Mouse (Mus musculus): ENCODE measurements at regions not wholly inside any gene's neighbourhood (a gene's known extent, or its start where the extent isn't known, plus 50 kb on each side); places are given as distances from the start of the nearest gene placed in this dataset.
A peak's percentile ranks its signal among the peaks of the same experiment; 100 is the strongest.
"Not testable (repeated sequence)": the region's sequence is repeated elsewhere in the genome, so short reads cannot be mapped to it uniquely, and the experiment has no call there.

DNA sequence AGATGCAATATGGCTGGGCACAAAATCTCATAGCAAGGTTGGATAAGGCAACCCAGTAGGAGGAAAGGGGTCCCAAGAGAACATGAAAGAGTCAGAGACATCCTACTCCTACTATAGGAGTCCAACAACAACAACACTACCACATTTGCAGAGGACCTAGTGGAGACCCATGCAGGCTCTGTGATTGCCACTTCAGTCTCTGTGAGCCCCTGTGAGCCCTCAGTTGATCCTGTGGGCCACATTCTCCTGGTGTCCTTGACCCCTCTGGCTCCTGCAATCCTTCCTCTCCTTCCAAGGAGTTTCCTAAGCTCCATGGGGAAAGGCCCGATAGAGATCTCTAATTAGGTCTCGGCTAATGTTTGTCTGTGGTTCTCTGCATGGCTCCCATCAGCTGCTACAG is 72.3 kb upstream of the Sh3gl3 start:
- Histone ChIP-seq H3K9me3 (no peaks in the 10 kb centered on the region), H3K27ac (replicated peaks) (no peak overlapping the region), H3K4me1 (no peaks in the 10 kb centered on the region), H3K4me3 (no peak overlapping the region), H3K36me3 (replicated peaks) (no peaks in the 10 kb centered on the region), H3K27me3 (replicated peaks; ENCODE audit: low read depth, poor library complexity, severe bottlenecking) (no peaks in the 10 kb centered on the region)
- DNase-seq (ENCODE audit: low spot score), result no peak
- 88% methylated on average over 2 of the region's 2 CpGs for WGBS

DNA sequence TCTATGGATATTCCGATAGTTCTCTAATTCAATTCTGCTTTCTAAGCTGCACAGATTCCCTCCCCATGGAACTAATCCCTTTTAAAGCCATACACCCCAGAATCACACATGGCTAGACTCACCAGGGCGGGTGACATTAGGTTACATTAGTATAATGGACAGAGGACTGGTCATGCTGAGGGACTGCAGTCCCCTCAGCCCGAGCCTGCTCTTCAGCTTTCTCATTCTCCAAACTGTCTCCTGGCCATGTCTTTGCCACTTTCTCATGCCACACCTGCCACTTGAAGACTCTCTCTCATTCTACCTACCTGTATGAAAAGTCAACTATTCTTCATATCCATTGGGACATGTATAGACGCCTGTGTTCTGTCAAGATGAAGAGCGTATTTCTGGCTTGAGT is 68.0 kb upstream of the Sh3gl3 start:
- Histone ChIP-seq H3K27ac (replicated peaks) (no peak overlapping the region), H3K4me1 (peaks cover 18% of the 10 kb centered on the region), H3K36me3 (replicated peaks) (no peaks in the 10 kb centered on the region), H3K27me3 (replicated peaks; ENCODE audit: low read depth, poor library complexity, severe bottlenecking) (no peaks in the 10 kb centered on the region), H3K9me3 (no peaks in the 10 kb centered on the region), H3K4me3 (no peak overlapping the region)
- 87% methylated on average over 5 of the region's 5 CpGs for WGBS
- DNase-seq (ENCODE audit: low spot score), result no peak

DNA sequence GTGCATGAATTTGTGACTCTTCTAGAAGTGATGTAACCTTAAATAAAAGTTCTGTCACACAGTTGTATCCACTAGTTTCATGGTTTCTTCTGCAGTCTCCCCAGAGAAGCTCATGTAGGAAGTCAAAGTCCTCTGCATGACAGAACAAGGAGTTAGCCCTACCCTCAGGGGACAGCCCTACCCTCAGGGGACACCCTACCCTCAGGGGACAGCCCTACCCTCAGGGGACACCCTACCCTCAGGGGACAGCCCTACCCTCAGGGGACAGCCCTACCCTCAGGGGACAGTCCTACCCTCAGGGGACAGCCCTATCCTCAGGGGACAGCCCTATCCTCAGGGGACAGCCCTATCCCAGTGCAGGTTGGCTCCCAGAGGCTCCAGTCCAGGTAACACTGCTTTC is 64.5 kb upstream of the Sh3gl3 start:
- H3K36me3 ChIP-seq (replicated peaks); H3K27me3 ChIP-seq (replicated peaks; ENCODE audit: low read depth, poor library complexity, severe bottlenecking); DNase-seq (ENCODE audit: low spot score); H3K9me3 ChIP-seq: not testable (repeated sequence)
- H3K27ac ChIP-seq (replicated peaks), result peak overlapping the region; percentile 71
- H3K4me3 ChIP-seq, result peak overlapping the region; percentile 8; the same call in 1 of the 2 replicates
- peaks cover 30% of the 10 kb centered on the region for H3K4me1 ChIP-seq

DNA sequence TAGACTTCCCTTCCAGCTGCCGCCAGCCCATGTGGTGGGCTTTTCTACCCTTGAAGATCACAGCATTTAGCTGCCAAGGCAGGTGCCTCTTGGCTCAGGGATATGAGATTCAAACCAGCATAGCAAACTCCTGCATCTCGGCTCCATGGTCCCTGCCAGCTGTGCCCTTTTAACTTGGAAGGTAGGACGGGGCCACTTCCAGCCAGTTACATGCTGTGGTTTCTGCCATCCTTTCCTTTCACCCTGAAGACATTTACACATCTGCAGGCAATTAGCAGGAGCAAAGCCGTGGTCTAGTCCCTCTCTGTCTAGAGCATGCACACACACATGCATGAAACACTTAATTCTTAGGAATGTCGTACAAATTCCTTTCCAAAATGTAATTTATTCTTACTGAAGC is 64.1 kb upstream of the Sh3gl3 start:
- H3K36me3 ChIP-seq (replicated peaks), result no peaks in the 10 kb centered on the region
- no peaks in the 10 kb centered on the region for H3K27me3 ChIP-seq (replicated peaks; ENCODE audit: low read depth, poor library complexity, severe bottlenecking)
- peak overlapping the region; percentile 71 for H3K27ac ChIP-seq (replicated peaks)
- H3K4me3 ChIP-seq, result peak overlapping the region; percentile 8; the same call in 1 of the 2 replicates
- H3K4me1 ChIP-seq, result peaks cover 31% of the 10 kb centered on the region
- DNase-seq (ENCODE audit: low spot score), result peak; percentile 74
- WGBS, result 32% methylated on average over 5 of the region's 5 CpGs
- no peaks in the 10 kb centered on the region for H3K9me3 ChIP-seq

DNA sequence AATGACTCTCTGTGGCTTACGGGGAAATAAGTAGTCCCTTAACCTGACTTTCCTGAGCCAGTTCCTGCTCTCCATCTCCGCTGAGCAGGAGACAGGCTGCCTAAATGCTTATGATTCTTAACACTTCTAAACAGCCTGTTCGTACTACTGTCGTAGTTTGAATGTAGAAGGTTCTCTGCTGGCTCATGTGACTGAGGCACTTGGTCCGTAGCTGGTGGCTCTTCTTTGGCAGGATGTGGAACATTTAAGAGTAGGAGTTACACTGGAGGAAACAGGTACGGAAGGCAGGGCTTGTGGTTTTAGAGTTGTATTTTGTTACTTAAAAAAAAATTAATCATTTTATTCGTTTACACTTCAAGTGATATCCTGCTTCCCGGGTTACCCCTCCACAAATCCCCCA is 63.7 kb upstream of the Sh3gl3 start:
- no peaks in the 10 kb centered on the region for H3K27me3 ChIP-seq (replicated peaks; ENCODE audit: low read depth, poor library complexity, severe bottlenecking)
- H3K4me3 ChIP-seq, result no peak overlapping the region
- H3K27ac ChIP-seq (replicated peaks), result peak overlapping the region; percentile 63
- peaks cover 35% of the 10 kb centered on the region for H3K4me1 ChIP-seq
- 57% methylated on average over 8 of the region's 8 CpGs for WGBS
- DNase-seq (ENCODE audit: low spot score), result no peak
- no peaks in the 10 kb centered on the region for H3K36me3 ChIP-seq (replicated peaks)
- H3K9me3 ChIP-seq, result no peaks in the 10 kb centered on the region

DNA sequence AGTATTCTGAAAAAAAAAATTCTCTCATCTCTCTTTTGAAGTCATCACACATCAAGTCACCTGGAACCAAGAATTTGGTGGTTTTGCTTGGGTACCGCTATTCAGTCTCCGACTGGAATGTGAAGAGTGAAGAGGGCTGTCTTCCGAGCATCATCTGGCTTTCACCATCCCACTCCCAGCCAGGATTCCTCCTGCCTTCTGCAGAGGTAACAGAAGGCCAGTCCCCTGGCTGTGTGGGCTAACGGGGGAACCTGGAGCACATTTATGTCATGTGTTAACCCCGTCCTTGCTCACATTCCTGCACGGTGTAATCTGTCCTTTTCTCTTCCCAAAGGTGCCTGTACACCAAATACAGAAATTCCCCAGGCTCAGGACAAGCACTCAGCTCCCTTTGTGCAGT is 61.6 kb upstream of the Sh3gl3 start:
- Histone ChIP-seq H3K9me3 (no peaks in the 10 kb centered on the region), H3K27ac (replicated peaks) (no peak overlapping the region; the same call in 1 of the 2 replicates), H3K4me1 (peaks cover 35% of the 10 kb centered on the region), H3K36me3 (replicated peaks) (no peaks in the 10 kb centered on the region), H3K4me3 (no peak overlapping the region), H3K27me3 (replicated peaks; ENCODE audit: low read depth, poor library complexity, severe bottlenecking) (no peaks in the 10 kb centered on the region)
- DNase-seq (ENCODE audit: low spot score), result peak; percentile 27
- WGBS, result 59% methylated on average over 6 of the region's 6 CpGs

DNA sequence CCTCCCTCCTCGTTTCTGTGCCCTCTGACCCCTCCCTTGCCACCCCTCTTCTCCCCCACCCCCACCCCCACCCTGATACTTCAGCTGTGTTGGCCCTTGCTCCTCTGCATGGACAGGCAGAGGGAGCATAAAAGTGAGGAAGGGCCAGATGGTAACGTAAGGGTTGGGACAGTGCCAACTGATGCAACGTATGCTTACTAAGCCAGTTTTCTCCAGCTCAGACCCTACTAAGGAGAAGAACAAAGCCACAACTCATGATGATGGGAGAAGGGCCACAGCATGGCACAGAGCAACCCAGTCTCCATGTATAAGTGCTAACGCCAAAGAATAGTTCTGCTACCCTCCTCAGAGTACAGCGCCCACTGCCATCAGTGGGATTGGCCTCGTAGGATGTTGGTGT is 58.0 kb upstream of the Sh3gl3 start:
- no peaks in the 10 kb centered on the region for H3K36me3 ChIP-seq (replicated peaks)
- H3K4me1 ChIP-seq, result peaks cover 17% of the 10 kb centered on the region
- WGBS, result 85% methylated on average over 6 of the region's 6 CpGs
- H3K27ac ChIP-seq (replicated peaks), result peak overlapping the region; percentile 40; the same call in 1 of the 2 replicates
- peaks cover 6% of the 10 kb centered on the region; the same call in 1 of the 2 replicates for H3K27me3 ChIP-seq (replicated peaks; ENCODE audit: low read depth, poor library complexity, severe bottlenecking)
- no peaks in the 10 kb centered on the region for H3K9me3 ChIP-seq
- no peak for DNase-seq (ENCODE audit: low spot score)
- no peak overlapping the region for H3K4me3 ChIP-seq

DNA sequence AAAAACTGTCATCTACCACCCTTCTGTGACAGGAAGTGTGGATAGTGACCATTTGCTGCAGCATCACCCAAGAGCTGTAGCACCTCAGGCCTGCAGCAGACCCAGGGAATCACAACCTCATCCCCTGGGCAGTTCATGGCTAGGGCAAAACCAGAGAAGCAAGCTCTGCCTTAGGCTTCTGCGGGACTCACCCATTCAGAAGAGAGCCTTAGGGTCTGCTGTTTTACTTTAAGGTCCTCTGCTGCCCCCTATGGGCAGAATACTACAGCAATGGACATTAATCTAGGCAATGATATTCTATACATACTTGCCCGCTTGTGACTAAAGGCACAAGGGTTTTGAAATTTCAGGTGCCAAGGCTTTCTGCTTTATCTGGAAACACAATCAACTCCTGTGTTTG is 54.4 kb upstream of the Sh3gl3 start:
- Histone ChIP-seq H3K27me3 (replicated peaks; ENCODE audit: low read depth, poor library complexity, severe bottlenecking) (peaks cover 6% of the 10 kb centered on the region; the same call in 1 of the 2 replicates), H3K36me3 (replicated peaks) (no peaks in the 10 kb centered on the region), H3K4me3 (no peak overlapping the region), H3K4me1 (peaks cover 5% of the 10 kb centered on the region), H3K27ac (replicated peaks) (no peak overlapping the region), H3K9me3 (no peaks in the 10 kb centered on the region)
- 17% methylated on average over 2 of the region's 2 CpGs for WGBS
- DNase-seq (ENCODE audit: low spot score), result peak; percentile 77

DNA sequence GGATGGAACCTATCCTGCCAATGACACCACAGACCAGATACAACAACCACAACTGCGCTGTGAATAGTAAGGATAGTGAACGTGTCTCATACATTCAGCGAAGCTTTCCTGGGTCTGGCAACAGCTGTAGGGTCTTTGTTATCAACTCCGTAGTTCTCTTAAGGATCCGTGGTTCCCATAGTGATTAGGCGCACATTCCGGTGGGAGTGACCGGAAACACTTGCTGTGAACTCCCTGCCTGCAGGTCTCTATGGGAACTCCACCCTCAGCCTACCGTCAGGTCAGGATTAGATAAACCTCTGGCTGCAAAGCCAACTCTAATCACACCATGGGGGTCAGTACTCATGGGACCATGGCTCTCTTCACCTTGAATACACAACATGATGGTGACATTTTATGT is 53.8 kb upstream of the Sh3gl3 start:
- no peak overlapping the region for H3K4me3 ChIP-seq
- WGBS, result 60% methylated on average over 9 of the region's 9 CpGs
- peaks cover 6% of the 10 kb centered on the region; the same call in 1 of the 2 replicates for H3K27me3 ChIP-seq (replicated peaks; ENCODE audit: low read depth, poor library complexity, severe bottlenecking)
- DNase-seq (ENCODE audit: low spot score), result no peak
- no peaks in the 10 kb centered on the region for H3K9me3 ChIP-seq
- H3K4me1 ChIP-seq, result peaks cover under 1% of the 10 kb centered on the region
- H3K36me3 ChIP-seq (replicated peaks), result no peaks in the 10 kb centered on the region
- H3K27ac ChIP-seq (replicated peaks), result no peak overlapping the region

DNA sequence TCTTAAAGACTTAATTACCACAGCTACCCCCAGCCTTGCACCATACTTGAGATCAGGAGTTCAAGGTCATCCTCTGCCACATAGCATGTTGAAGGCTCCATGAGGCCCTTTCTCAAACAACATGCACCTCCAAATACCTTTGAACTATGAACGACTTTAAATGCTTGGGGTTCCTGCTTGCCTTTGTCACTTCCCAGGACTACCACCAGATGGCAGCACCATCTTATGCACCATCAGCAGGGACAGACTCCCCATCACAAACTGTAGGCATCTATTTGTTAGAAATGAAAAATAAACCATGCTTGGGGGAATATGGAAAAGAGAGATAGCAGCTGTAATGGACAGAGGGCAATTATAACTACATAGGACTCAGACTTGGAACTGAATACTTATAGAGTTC is 51.9 kb upstream of the Sh3gl3 start:
- no peaks in the 10 kb centered on the region; the same call in 1 of the 2 replicates for H3K4me1 ChIP-seq
- H3K4me3 ChIP-seq, result no peak overlapping the region
- peak; percentile 74 for DNase-seq (ENCODE audit: low spot score)
- peaks cover 6% of the 10 kb centered on the region; the same call in 1 of the 2 replicates for H3K27me3 ChIP-seq (replicated peaks; ENCODE audit: low read depth, poor library complexity, severe bottlenecking)
- H3K27ac ChIP-seq (replicated peaks), result no peak overlapping the region
- WGBS, result 7% methylated on average over 1 of the region's 1 CpGs
- H3K36me3 ChIP-seq (replicated peaks), result no peaks in the 10 kb centered on the region
- H3K9me3 ChIP-seq, result no peaks in the 10 kb centered on the region
